Mouse (Mus musculus) testis, adult 2 months (tissue): ENCODE results near the gene Myo1g.

Source experiments
- CTCF ChIP-seq: fragments of 200-500 bp; IDR thresholded peaks from 2 replicates; pipeline ENCODE4 v1.5.1; 2012; ENCODE audit warnings: low read depth, mild to moderate bottlenecking, inconsistent platforms, low read length, moderate library complexity; ENCODE audit not compliant: control insufficient read depth, insufficient read depth, insufficient replicate concordance
- POLR2A ChIP-seq: fragments of 200-500 bp; IDR thresholded peaks from 2 replicates; pipeline ENCODE4 v1.6.1; 2012; ENCODE audit warnings: low read depth, mild to moderate bottlenecking, inconsistent platforms, low read length, moderate library complexity; ENCODE audit not compliant: control insufficient read depth

- no peak for TF ChIP-seq CTCF
- TF ChIP-seq POLR2A: no peak
These were observed 41.5 kb downstream of the Myo1g start for GRCm38 (mm10) chr11:6479231-6479630.
